Mouse (Mus musculus): ENCODE data around the gene Tnrc18.

The Tnrc18 gene

DNA sequence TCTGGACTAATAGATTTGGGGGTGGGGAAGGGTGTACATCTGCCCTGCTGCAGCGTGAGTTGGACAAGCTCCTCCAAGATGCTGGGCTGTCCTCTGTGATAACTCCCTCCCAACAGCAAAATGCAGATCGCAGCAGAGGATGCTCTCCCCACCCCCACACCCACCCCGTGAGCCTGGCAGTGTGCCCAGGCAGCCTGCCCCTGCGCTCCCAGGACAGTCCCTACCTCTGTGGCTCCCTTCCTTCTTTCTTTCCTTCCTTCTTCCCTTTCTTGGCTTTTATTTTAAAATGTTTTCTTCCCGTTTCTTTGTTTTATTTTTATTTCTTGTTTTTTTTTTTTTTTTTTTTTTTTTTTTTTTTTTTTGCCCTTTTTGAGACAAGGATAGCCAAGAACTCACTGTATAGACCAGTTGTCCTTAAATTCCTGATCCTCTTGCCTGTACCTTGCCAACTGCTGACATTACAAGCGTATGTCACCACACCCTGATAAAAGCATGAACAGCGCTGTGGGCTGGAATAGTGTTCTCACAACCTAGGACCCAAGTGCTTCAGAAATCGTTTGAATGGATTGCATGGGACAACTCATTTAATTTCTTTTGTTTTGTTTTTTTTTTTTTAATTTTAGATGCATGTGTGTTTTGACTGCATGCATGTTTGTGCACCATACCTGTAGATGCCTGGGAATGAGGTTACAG, 123.6 kb downstream of the Tnrc18 start:
- no peak for DNase-seq (ENCODE audit: extremely low spot score, low spot score)

DNA sequence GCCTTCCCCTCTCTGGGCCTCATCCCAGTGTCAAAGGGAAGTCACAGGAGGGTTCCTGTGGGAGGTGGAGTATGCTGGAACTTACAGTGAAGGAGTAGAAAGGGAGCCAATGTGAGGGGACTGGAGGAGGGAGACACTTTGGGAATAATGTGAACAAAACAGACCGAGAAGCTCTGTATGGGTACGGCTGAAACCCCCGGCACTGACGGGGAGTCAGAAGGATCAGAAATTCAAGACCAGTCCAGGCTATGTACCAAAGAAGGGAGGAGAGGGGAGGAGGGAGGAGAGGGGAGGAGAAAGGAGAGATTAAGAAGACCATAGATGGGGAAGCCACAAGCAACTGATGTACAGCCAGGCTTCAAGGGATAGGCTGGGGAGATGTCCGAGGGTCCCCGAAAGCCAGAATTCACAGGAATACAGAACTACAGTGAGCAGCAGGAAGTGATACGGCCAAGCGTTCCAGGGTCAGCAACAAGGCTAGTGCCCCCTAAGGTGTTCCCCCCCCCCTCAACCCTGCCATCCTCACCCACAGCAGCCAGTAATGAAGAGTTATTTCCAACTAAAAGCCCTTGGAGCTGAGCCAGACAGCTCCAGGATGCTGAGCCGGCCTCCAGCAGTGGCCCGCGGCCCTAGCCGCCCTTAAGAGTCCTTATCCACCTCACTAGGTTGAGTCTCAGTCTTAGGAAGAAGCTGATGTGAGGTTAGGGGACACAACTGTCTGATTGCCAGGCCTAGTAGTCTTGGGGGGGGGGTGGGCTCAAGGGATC, 124.3 kb downstream of the Tnrc18 start:
- no peak for DNase-seq (ENCODE audit: extremely low spot score, low spot score)

DNA sequence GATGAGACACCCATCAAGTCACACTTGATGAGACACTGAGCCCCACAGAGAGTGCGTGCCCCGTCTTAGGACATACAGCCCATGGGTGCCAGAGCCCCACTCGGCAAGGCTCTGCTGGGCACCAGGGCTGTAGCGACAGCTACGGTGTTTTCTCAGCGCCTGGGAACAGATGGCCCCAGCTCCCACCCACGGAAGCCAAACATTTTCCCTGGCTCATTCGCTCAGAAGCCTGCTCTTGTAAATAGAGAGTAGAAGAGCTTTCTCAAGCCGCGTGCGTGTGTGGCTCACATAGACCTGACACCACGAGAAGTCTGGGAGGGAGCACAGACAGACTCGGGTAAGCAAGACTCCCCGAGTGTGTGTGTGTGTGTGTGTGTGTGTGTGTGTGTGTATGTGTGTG, 125.2 kb downstream of the Tnrc18 start, which contains the start of gene Slc29a4:
Gene Slc29a4, plus strand, starts transcription at position 265 of the 400 bp plus-strand sequence.
- no peak for DNase-seq (ENCODE audit: extremely low spot score, low spot score)

DNA sequence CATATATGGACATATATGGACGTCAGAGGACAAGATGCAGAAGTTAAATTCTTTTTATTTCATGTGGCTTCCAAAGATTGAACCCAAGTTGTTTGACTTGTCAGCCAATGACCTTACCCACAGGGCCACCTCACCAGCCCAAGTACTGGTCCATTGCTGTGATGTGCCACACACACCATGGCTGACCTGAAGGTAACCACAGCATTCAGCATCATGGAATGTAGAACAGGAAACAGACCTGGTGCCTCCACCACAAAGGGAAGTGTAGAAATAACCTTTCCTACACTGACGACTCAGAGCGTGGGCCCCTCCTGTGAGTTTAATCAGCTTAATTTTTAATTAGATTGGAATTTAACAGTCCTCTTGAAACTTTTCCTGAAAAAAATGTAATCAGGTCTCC, 127.1 kb downstream of the Tnrc18 start:
- DNase-seq (ENCODE audit: extremely low spot score, low spot score), result no peak

DNA sequence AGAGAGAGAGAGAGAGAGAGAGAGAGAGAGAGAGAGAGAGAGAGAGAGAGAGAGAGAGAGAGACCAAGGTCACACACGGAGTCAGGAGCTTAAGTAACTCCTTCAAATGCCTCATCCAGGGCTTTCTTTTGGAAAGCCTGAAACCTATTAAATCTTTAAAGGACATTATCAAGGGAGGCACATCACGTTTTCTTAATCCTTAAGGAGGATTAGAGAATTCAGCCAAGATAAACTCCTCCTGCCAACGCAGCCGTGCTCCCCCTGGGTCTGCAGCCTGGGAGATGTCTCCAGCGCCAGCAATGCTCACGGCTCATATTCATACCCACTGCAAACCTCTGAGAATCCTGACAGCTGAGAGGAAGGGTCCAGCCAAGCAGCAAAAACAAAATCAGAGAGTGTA, 128.6 kb downstream of the Tnrc18 start:
- no peak for DNase-seq (ENCODE audit: extremely low spot score, low spot score)

DNA sequence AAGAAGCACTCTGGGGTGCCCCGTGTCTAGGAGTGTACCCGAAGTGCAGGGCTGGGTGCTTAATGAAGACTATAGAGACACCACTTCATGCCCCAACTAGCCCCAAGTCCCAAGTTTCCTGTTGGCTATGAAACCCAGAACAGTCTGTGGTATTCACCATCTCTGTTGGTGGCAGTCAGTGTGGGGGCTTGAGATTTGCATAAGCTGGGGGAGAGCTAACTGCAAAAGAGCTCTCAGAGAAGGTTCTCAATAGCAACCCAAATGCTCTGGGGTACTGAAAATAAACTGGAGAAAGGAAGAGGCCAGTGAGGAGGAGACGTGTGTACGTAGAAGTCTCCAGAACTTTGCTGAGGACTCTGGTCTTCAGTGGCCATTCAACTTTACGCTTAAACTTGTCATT, 134.9 kb downstream of the Tnrc18 start:
- no peak for DNase-seq (ENCODE audit: extremely low spot score, low spot score)

DNA sequence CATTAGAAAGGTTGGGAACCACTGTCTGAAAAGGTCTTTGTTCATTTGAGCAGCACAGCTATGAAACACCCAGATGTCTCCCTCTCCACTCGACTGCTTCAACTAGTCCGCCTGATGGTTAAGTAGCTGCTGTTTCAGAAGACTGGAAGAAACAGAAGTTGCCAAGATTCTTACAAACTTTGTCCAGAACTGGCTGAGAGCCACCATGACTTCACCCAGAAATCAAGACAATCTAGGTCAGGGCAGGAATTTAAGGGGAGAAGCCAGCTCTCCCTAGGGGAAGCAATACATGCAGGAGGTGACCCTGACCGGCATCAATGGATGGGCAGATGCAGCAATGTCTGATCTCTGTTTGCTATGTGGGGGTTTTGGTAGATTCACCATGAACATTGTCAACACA, 135.6 kb downstream of the Tnrc18 start:
- DNase-seq (ENCODE audit: extremely low spot score, low spot score), result no peak

DNA sequence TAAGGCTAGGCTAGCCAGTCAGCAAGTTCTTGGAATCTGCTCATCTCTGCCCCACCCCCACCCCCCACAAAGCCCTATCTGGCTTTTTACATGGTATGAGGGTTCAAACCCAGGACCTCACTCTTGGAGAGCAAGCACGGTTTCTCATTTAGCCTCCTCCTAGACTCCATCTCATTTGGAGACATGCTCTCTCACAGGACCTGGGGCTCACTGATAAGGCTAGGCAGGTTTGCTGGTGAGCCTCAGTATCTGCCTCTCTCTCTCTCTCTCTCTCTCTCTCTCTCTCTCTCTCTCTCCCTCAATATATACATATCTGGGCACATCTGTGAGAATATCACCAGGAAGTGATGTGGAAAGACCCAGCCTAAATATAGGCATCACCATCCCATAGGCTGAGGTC, 138.4 kb downstream of the Tnrc18 start:
- no peak for DNase-seq (ENCODE audit: extremely low spot score, low spot score)

DNA sequence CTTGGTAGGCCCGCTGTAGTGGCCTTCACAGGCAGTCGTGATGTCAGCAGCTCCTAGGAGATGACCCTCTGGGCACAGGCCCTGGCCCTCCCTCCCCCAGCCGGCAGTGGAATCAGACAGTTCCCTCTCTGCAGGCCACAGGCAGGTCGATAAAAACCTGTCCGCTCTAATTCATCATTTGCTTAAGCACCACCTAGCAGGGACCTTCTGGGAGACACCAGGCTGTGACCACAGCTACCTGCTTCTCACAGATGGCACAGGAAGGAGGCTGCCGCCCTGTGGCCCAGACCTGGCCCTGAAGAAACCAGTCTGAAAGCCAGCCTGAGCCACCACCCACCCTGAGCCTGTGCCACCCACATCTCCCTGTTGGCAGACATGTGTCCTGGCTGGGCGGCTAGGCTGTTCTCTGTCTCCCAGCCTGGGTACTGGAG, 139.3 kb downstream of the Tnrc18 start:
- DNase-seq (ENCODE audit: extremely low spot score, low spot score), result no peak
